Mouse (Mus musculus) right cerebral cortex, postnatal 25 days (tissue): Measurements from ENCODE around the gene Txn2.
"Not testable (repeated sequence)": the region's sequence is repeated elsewhere in the genome, so short reads cannot be mapped to it uniquely, and the experiment has no call there.

Experiments used
- DNase-seq: peaks from one replicate; pipeline ENCODE4 v3.0.0; 2022

The Txn2 gene

GRCm38 (mm10) chr15:77874807-77875206 is 54.0 kb downstream of the Txn2 start:
- DNase-seq = no peak

DNA sequence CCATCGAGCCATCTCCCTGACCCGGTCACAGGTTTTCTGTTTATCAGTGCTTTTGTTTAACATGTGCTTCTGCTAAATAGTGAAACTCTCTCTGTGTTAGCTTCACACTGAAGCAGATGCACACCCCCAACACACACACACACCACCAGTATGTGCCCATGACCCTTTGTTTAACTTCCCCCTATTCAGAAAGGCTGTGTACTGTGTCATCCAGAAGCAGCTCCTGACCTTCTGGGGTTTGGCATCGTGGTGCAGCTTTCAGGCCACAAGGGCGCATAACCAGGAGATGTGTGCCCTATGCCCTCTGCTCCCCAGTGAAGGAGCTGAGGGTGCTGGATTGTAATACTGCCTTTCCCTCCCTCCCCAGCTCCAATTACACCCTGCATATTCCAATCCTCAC is 54.5 kb downstream of the Txn2 start:
- no peak for DNase-seq

DNA sequence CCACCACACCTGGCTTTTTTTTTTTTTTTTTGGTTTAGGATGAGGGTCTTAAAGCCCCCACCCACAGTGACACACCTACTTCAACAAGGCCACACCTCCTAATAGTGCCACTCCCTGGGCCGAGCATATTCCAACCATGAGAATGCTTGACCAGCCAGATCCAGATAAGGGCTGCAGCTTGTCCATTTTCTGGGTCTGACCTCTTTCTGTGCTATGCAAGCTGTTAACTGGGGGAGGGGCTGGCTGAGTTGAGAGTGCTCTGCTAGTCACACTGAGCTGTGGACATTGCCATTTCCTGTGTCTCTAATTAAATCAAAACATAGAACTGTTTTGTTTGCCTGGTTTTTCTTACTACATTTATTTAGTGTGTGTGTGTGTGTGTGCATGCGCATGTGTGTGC is 55.2 kb downstream of the Txn2 start:
- no peak for DNase-seq

GRCm38 (mm10) chr15:77872996-77873395 is 55.8 kb downstream of the Txn2 start:
- no peak for DNase-seq

GRCm38 (mm10) chr15:77868340-77868739 is 60.5 kb downstream of the Txn2 start:
- no peak for DNase-seq

GRCm38 (mm10) chr15:77867231-77867968 is 61.4 kb downstream of the Txn2 start:
- not testable (repeated sequence) for DNase-seq

GRCm38 (mm10) chr15:77866583-77867220 is 62.1 kb downstream of the Txn2 start:
- no peak for DNase-seq
